Mouse (Mus musculus) midbrain, embryonic 15.5 days (tissue): ENCODE measurements at regions not wholly inside any gene's neighbourhood (a gene's known extent, or its start where the extent isn't known, plus 50 kb on each side); places are given as distances from the start of the nearest gene placed in this dataset.

Source experiments
- ATAC-seq: fragments of 200-750 bp; cut with Nextera tagmentation; replicated peaks from 2 replicates; pipeline ENCODE4 v1.8.0; 2017; ENCODE audit warnings: moderate TSS enrichment
- H3K27ac ChIP-seq: fragments of 300-500 bp; sonication (generic); 2 replicates; pipeline ENCODE4 v1.5.1; 2015; ENCODE audit warnings: mild to moderate bottlenecking, inconsistent platforms
- H3K27me3 ChIP-seq: fragments of 300-500 bp; sonication (generic); replicated peaks from 2 replicates; pipeline ENCODE4 v1.6.1; 2015; ENCODE audit warnings: inconsistent platforms
- H3K36me3 ChIP-seq: fragments of 300-500 bp; sonication (generic); replicated peaks from 2 replicates; pipeline ENCODE4 v1.6.1; 2015; ENCODE audit warnings: inconsistent platforms
- H3K4me1 ChIP-seq: fragments of 300-500 bp; sonication (generic); 2 replicates; pipeline ENCODE4 v1.6.1; 2015; ENCODE audit warnings: inconsistent platforms
- H3K4me2 ChIP-seq: fragments of 300-500 bp; sonication (generic); 2 replicates; pipeline ENCODE4 v1.6.1; 2015; ENCODE audit warnings: inconsistent platforms, mild to moderate bottlenecking, moderate library complexity
- H3K4me3 ChIP-seq: fragments of 300-500 bp; sonication (generic); 2 replicates; pipeline ENCODE4 v1.5.1; 2015; ENCODE audit warnings: mild to moderate bottlenecking, inconsistent platforms
- H3K9ac ChIP-seq: fragments of 300-500 bp; sonication (generic); 2 replicates; pipeline ENCODE4 v1.6.1; 2015; ENCODE audit warnings: mild to moderate bottlenecking, inconsistent platforms
- H3K9me3 ChIP-seq: fragments of 300-500 bp; sonication (generic); 2 replicates; pipeline ENCODE4 v1.6.1; 2016; ENCODE audit warnings: inconsistent platforms
- WGBS: fragments of 180-500 bp; shearing (Covaris S2); methylation state at CpG from one replicate; pipeline ENCODE4 v1.1.7; 2015; ENCODE audit warnings: mixed read lengths; 5-methylcytosine and 5-hydroxymethylcytosine counted together

- H3K9me3 ChIP-seq, result no peaks in the 10 kb centered on the region
- H3K4me1 ChIP-seq, result no peaks in the 10 kb centered on the region
- ATAC-seq, result no peak
- WGBS, result 71% methylated on average over 5 of the region's 5 CpGs
- no peaks in the 10 kb centered on the region for H3K36me3 ChIP-seq
- no peak overlapping the region for H3K4me3 ChIP-seq
- no peak overlapping the region for H3K27ac ChIP-seq
- H3K27me3 ChIP-seq, result no peaks in the 10 kb centered on the region
- no peak overlapping the region for H3K9ac ChIP-seq
- H3K4me2 ChIP-seq, result no peak overlapping the region
These were observed 64.5 kb upstream of the Myocd start for GRCm38 (mm10) chr11:65334286-65334685.

- Histone ChIP-seq H3K4me2 (no peak overlapping the region), H3K36me3 (no peaks in the 10 kb centered on the region), H3K4me1 (no peaks in the 10 kb centered on the region), H3K27me3 (no peaks in the 10 kb centered on the region), H3K27ac (no peak overlapping the region), H3K9me3 (no peaks in the 10 kb centered on the region), H3K9ac (no peak overlapping the region), H3K4me3 (no peak overlapping the region)
- 81% methylated on average over 2 of the region's 2 CpGs for WGBS
- ATAC-seq, result no peak
These were observed 63.3 kb upstream of the Myocd start for GRCm38 (mm10) chr11:65333101-65333500.

- no peak overlapping the region for H3K9ac ChIP-seq
- H3K4me2 ChIP-seq, result no peak overlapping the region
- no peak for ATAC-seq
- no peaks in the 10 kb centered on the region for H3K36me3 ChIP-seq
- no peak overlapping the region for H3K4me3 ChIP-seq
- 47% methylated on average over 4 of the region's 4 CpGs for WGBS
- H3K27ac ChIP-seq, result no peak overlapping the region
- H3K4me1 ChIP-seq, result no peaks in the 10 kb centered on the region
- H3K9me3 ChIP-seq, result no peaks in the 10 kb centered on the region
- H3K27me3 ChIP-seq, result no peaks in the 10 kb centered on the region
These were observed 53.2 kb upstream of the Myocd start for GRCm38 (mm10) chr11:65322877-65323440.
